Mouse (Mus musculus) liver, adult 2 months (tissue): Measurements from ENCODE around the gene Kif1b.

Source experiments
- CTCF ChIP-seq: fragments of 200-500 bp; IDR thresholded peaks from 2 replicates; pipeline ENCODE4 v1.5.1; 2011; ENCODE audit warnings: low read depth, low read length, control low read depth
- POLR2A ChIP-seq: fragments of 200-500 bp; IDR thresholded peaks from 2 replicates; pipeline ENCODE4 v1.6.1; 2011; ENCODE audit warnings: low read length, control low read depth; ENCODE audit not compliant: insufficient read depth; ENCODE audit errors: extremely low read depth

DNA sequence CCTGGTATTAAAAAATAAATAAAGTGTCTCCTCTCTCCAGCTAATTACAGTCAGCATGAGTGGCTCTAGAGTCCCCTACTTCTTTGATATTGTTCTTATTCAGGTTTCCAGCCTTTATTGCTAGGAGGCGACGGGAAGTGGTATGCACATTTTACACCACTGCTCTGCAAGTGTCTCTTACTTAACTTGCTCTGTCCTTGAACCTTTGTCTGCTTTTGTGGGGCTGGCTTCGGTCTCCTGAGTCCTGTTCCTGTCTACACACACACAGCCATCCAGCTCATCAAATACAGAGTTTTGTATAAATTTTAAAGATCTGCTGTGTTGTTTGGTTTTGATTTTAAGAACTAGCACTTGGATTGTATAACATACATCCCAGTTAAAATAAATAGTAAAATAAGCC, 5.4 kb downstream of the Kif1b start:
- TF ChIP-seq POLR2A (no peak), CTCF (no peak)
